Mouse (Mus musculus) ES-CJ7 (cell line): ENCODE results near the gene Gck.
"Not testable (repeated sequence)": the region's sequence is repeated elsewhere in the genome, so short reads cannot be mapped to it uniquely, and the experiment has no call there.

Experiments
- DNase-seq: peaks from one replicate; pipeline ENCODE4 v3.0.0; 2011; ENCODE audit warnings: low read depth, low spot score

Gene Gck

GRCm38 (mm10) chr11:5913256-5913655 lies 36.6 kb downstream of the Gck start:
- DNase-seq: no peak

GRCm38 (mm10) chr11:5912635-5913034 lies 37.2 kb downstream of the Gck start:
- peak; percentile 56 for DNase-seq

GRCm38 (mm10) chr11:5908642-5909041 lies 41.2 kb downstream of the Gck start:
- DNase-seq: no peak

GRCm38 (mm10) chr11:5907096-5907495 lies 42.8 kb downstream of the Gck start:
- no peak for DNase-seq

- no peak for DNase-seq
Measured at GRCm38 (mm10) chr11:5905778-5906518, 43.9 kb downstream of the Gck start.

- DNase-seq: no peak
Measured at GRCm38 (mm10) chr11:5904871-5905270, 45.0 kb downstream of the Gck start.

GRCm38 (mm10) chr11:5904357-5904756 lies 45.5 kb downstream of the Gck start:
- DNase-seq: no peak

GRCm38 (mm10) chr11:5903844-5904243 lies 46.0 kb downstream of the Gck start:
- no peak for DNase-seq

GRCm38 (mm10) chr11:5902390-5902789 lies 47.5 kb downstream of the Gck start:
- no peak for DNase-seq

- DNase-seq: peak; percentile 87
Measured at GRCm38 (mm10) chr11:5901950-5902349, 47.9 kb downstream of the Gck start.

GRCm38 (mm10) chr11:5901320-5901719 lies 48.6 kb downstream of the Gck start:
- DNase-seq: no peak

- no peak for DNase-seq
Measured at GRCm38 (mm10) chr11:5899286-5899685, 50.6 kb downstream of the Gck start.

GRCm38 (mm10) chr11:5898531-5898930 lies 51.4 kb downstream of the Gck start, which contains the start of gene Myl7:
Gene Myl7 (minus strand): TSS chr11:5898782.
- DNase-seq: peak; percentile 57

GRCm38 (mm10) chr11:5897839-5898238 lies 52.0 kb downstream of the Gck start:
- peak; percentile 69 for DNase-seq

GRCm38 (mm10) chr11:5897230-5897629 lies 52.7 kb downstream of the Gck start:
- DNase-seq: peak; percentile 77

GRCm38 (mm10) chr11:5893807-5894206 lies 56.1 kb downstream of the Gck start:
- no peak for DNase-seq

GRCm38 (mm10) chr11:5892810-5893368 lies 57.0 kb downstream of the Gck start:
- no peak for DNase-seq

GRCm38 (mm10) chr11:5892151-5892591 lies 57.7 kb downstream of the Gck start:
- DNase-seq: no peak

GRCm38 (mm10) chr11:5888563-5888962 lies 61.3 kb downstream of the Gck start:
- DNase-seq: not testable (repeated sequence)

GRCm38 (mm10) chr11:5887250-5887649 lies 62.6 kb downstream of the Gck start:
- DNase-seq: peak; percentile 79

GRCm38 (mm10) chr11:5886187-5886586 lies 63.7 kb downstream of the Gck start:
- peak; percentile 82 for DNase-seq

- no peak for DNase-seq
Measured at GRCm38 (mm10) chr11:5882518-5882917, 67.4 kb downstream of the Gck start.

GRCm38 (mm10) chr11:5879905-5880304 lies 70.0 kb downstream of the Gck start:
- DNase-seq: peak; percentile 91
